ENCODE assay signal across 9 mouse cellular contexts in the genomic region with DNA sequence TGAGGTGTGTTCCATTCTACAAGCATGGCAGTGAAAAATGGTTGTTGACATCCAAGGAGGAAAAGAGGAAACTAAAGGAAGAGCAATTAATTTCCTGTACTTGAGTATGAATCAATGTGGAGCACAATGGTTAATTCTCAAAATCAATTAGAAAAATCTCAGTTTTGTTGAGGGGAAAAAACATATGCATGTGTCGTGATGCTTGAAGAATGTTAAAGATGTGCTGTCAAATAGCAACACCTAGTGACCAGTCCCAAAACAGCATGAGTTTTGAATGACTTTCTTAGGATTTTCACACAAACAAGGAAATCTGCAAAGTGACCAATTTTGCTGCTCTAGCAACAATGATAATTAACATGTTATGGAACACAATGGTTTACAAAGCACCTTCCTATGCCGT. TPM values are rescaled to one million over a fixed set of nuclear protein-coding genes. Genes with fewer than 3 reads are reported as not detected.
DNase-seq lines count a peak whose midpoint lies in the region; ATAC-seq and TF ChIP-seq lines count a peak whose summit lies in the region.
"Had no signal": no experiment of that assay in that cellular context is flagged by ENCODE, and none has a peak within 500 bp of the region (broad histone marks: within the 10 kb centered on the region; RNA-seq: fewer than 3 reads in every experiment).

No protein-coding gene starts in this region.

- TF ChIP-seq CTCF in liver, embryonic 14.5 days (IDR thresholded peaks at IDR 0.05; ENCODE audit: low read depth): peak; percentile 42; the same call in 1 of the 2 replicates
- TF ChIP-seq CTCF in lung, embryonic 14.5 days (IDR thresholded peaks at IDR 0.05; ENCODE audit: low read depth): peak; percentile 82

- no peak for TF ChIP-seq EP300 in liver, embryonic 14.5 days (IDR thresholded peaks at IDR 0.05; ENCODE audit: low read depth)

- no peaks in the 10 kb centered on the region for H3K36me3 ChIP-seq in liver, embryonic 14.5 days (replicated peaks; ENCODE audit: control insufficient read depth, insufficient read depth, low read depth)
- no peaks in the 10 kb centered on the region for H3K36me3 ChIP-seq in lung, embryonic 14.5 days (ENCODE audit: insufficient read depth)
- H3K36me3 ChIP-seq: midbrain, embryonic 12.5 days had no signal

- no peak overlapping the region for H3K4me3 ChIP-seq in liver, embryonic 14.5 days (ENCODE audit: insufficient read depth in 1 of 2, low read depth in 2 of 2, low read length in 2 of 2)
- H3K4me3 ChIP-seq in lung, embryonic 14.5 days (ENCODE audit: low read depth, low read length): no peak overlapping the region
- H3K4me3 ChIP-seq: midbrain, embryonic 12.5 days had no signal

- no peaks in the 10 kb centered on the region for H3K9me3 ChIP-seq in liver, embryonic 14.5 days (ENCODE audit: control insufficient read depth, low read length)
- no peaks in the 10 kb centered on the region for H3K9me3 ChIP-seq in lung, embryonic 14.5 days (ENCODE audit: low read depth, low read length)
- H3K9me3 ChIP-seq: midbrain, embryonic 12.5 days had no signal

- ATAC-seq in frontal cortex, adult (ENCODE audit: low TSS enrichment): peak; percentile 59; the same call in 1 of the 2 replicates
- ATAC-seq in liver, embryonic 14.5 days (ENCODE audit: insufficient read depth): no peak
- no peak for ATAC-seq in lung, embryonic 14.5 days (ENCODE audit: insufficient read depth)

- no peak overlapping the region for H3K4me2 ChIP-seq in liver, embryonic 14.5 days (ENCODE audit: low read depth)
- no peak overlapping the region for H3K4me2 ChIP-seq in lung, embryonic 14.5 days
- H3K4me2 ChIP-seq: midbrain, embryonic 12.5 days had no signal

- peaks cover 0 to 2% of the 10 kb centered on the region in 2 experiments; a peak in 2 of 4 replicates for H3K4me1 ChIP-seq in liver, embryonic 14.5 days (replicated peaks; ENCODE audit: control insufficient read depth in 2 of 2, insufficient read depth in 2 of 2, low read length in 1 of 2)
- H3K4me1 ChIP-seq in lung, embryonic 14.5 days (ENCODE audit: insufficient read depth): no peaks in the 10 kb centered on the region
- H3K4me1 ChIP-seq: midbrain, embryonic 12.5 days had no signal

- no peak overlapping the region for H3K27ac ChIP-seq in liver, embryonic 14.5 days
- H3K27ac ChIP-seq in lung, embryonic 14.5 days (ENCODE audit: low read depth): no peak overlapping the region
- H3K27ac ChIP-seq: midbrain, embryonic 12.5 days had no signal

- no peak overlapping the region for H3K9ac ChIP-seq in liver, embryonic 14.5 days (replicated peaks)
- H3K9ac ChIP-seq in lung, embryonic 14.5 days: no peak overlapping the region
- H3K9ac ChIP-seq: midbrain, embryonic 12.5 days had no signal

- H3K27me3 ChIP-seq in liver, embryonic 14.5 days (ENCODE audit: control insufficient read depth, insufficient read depth, low read length): no peaks in the 10 kb centered on the region
- no peaks in the 10 kb centered on the region for H3K27me3 ChIP-seq in lung, embryonic 14.5 days (ENCODE audit: insufficient read depth, low read length)
- H3K27me3 ChIP-seq: midbrain, embryonic 12.5 days had no signal

- no peak for DNase-seq in frontal cortex, postnatal 10 days (ENCODE audit: low spot score in 2 of 2)
- DNase-seq in liver, embryonic 14.5 days (ENCODE audit: low read depth in 3 of 3, low spot score in 3 of 3): no peak
- no peak for DNase-seq in liver
- DNase-seq in ZHBTc4 (ENCODE audit: low read depth, low spot score): peak; percentile 18
- peak; percentile 81 for DNase-seq in lung, embryonic 14.5 days
- no peak for DNase-seq in urinary bladder, postnatal 25 days (ENCODE audit: low spot score)
- no peak for DNase-seq in adrenal gland, adult 2 months

- WGBS in liver, embryonic 14.5 days (ENCODE audit: insufficient replicate concordance): 15% methylated on average over 2 of the region's 2 CpGs
- 17% methylated on average over 2 of the region's 2 CpGs for WGBS in lung, embryonic 14.5 days

RNA-seq across cellular contexts. Expression of a gene that starts 16.6 kb away (rescaled TPM):
- polyA plus RNA-seq in liver, embryonic 14.5 days (2012; rRNA removed): 1.9 and 2.0 TPM in 2 replicates
- 2.4 and 2.6 TPM in 2 replicates for polyA plus RNA-seq in liver, embryonic 14.5 days (2014; fragmentation: Nextera tagmentation; extraction: Ambion mirVana)
- 7.8 and 9.1 TPM in 2 replicates for polyA plus RNA-seq in lung, embryonic 14.5 days (2014; fragmentation: Nextera tagmentation; extraction: Ambion mirVana)
- 10 to 100 TPM; 12.9 to 17.6 TPM for total RNA-seq in adrenal gland, adult 2 months (2021)
- polyA plus RNA-seq in adrenal gland, adult 2 months (2012; rRNA removed): 13.9 and 14.6 TPM in 2 replicates

RNA-seq across cellular contexts. Expression of a gene that starts 58.5 kb away (rescaled TPM):
- polyA plus RNA-seq in liver, embryonic 14.5 days (2012; rRNA removed): 13.2 and 18.9 TPM in 2 replicates
- 9.1 and 10.4 TPM in 2 replicates for polyA plus RNA-seq in liver, embryonic 14.5 days (2014; fragmentation: Nextera tagmentation; extraction: Ambion mirVana)
- 25.2 and 27.6 TPM in 2 replicates for polyA plus RNA-seq in lung, embryonic 14.5 days (2014; fragmentation: Nextera tagmentation; extraction: Ambion mirVana)
- 10 to 100 TPM; 50.7 to 58.5 TPM for total RNA-seq in adrenal gland, adult 2 months (2021)
- 5.7 and 10.7 TPM in 2 replicates for polyA plus RNA-seq in adrenal gland, adult 2 months (2012; rRNA removed)

RNA-seq across cellular contexts. Expression of a gene that starts 59.2 kb away (rescaled TPM):
- polyA plus RNA-seq in liver, embryonic 14.5 days (2012; rRNA removed): 7.5 and 11.4 TPM in 2 replicates
- polyA plus RNA-seq in liver, embryonic 14.5 days (2014; fragmentation: Nextera tagmentation; extraction: Ambion mirVana): 17.0 and 21.1 TPM in 2 replicates
- 42.0 and 45.3 TPM in 2 replicates for polyA plus RNA-seq in lung, embryonic 14.5 days (2014; fragmentation: Nextera tagmentation; extraction: Ambion mirVana)
- 10 to 100 TPM; 41.8 to 44.1 TPM for total RNA-seq in adrenal gland, adult 2 months (2021)
- polyA plus RNA-seq in adrenal gland, adult 2 months (2012; rRNA removed): 9.2 and 9.8 TPM in 2 replicates

Comparison
In these comparisons a context has a peak if more than half of its experiments do, and no peak if none do; other contexts are left out.
1. DNase-seq: peak in ZHBTc4 (single experiment) and lung, embryonic 14.5 days (single experiment); none in frontal cortex, postnatal 10 days (0 of 2), liver, embryonic 14.5 days (0 of 3), liver (single experiment), urinary bladder, postnatal 25 days (single experiment) and adrenal gland, adult 2 months (single experiment).